Mouse (Mus musculus) intestine, postnatal 0 days (tissue): ENCODE measurements around the gene Fkbp15. TPM values are rescaled to one million over a fixed set of nuclear protein-coding genes. Genes with fewer than 3 reads are reported as not detected.

ENCODE experiments used
- ATAC-seq: fragments of 200-750 bp; cut with Nextera tagmentation; 2 replicates; pipeline ENCODE4 v1.8.0; 2017; ENCODE audit warnings: mild to moderate bottlenecking, moderate TSS enrichment, moderate library complexity
- H3K27ac ChIP-seq: fragments of 300-500 bp; sonication (generic); 2 replicates; pipeline ENCODE4 v1.5.1; 2014; ENCODE audit warnings: mild to moderate bottlenecking, low read depth, low read length, moderate library complexity
- H3K27me3 ChIP-seq: fragments of 300-500 bp; sonication (generic); replicated peaks from 2 replicates; pipeline ENCODE4 v1.6.1; 2014; ENCODE audit warnings: low read length, mixed read lengths; ENCODE audit not compliant: control insufficient read depth, insufficient read depth
- H3K36me3 ChIP-seq: fragments of 300-500 bp; sonication (generic); 2 replicates; pipeline ENCODE4 v1.6.1; 2014; ENCODE audit warnings: mild to moderate bottlenecking, moderate library complexity; ENCODE audit not compliant: control insufficient read depth, insufficient read depth
- H3K4me1 ChIP-seq: fragments of 300-500 bp; sonication (generic); replicated peaks from 2 replicates; pipeline ENCODE4 v1.6.1; 2014; ENCODE audit warnings: antibody characterized with exemption, low read length, mixed read lengths; ENCODE audit not compliant: control insufficient read depth, insufficient read depth
- H3K4me2 ChIP-seq: fragments of 300-500 bp; sonication (generic); replicated peaks from 2 replicates; pipeline ENCODE4 v1.6.1; 2014; ENCODE audit warnings: low read depth, mild to moderate bottlenecking, moderate library complexity
- H3K4me3 ChIP-seq: fragments of 300-500 bp; sonication (generic); 2 replicates; pipeline ENCODE4 v1.5.1; 2014; ENCODE audit warnings: low read depth, low read length
- H3K9ac ChIP-seq: fragments of 300-500 bp; sonication (generic); 2 replicates; pipeline ENCODE4 v1.6.1; 2014; ENCODE audit warnings: mild to moderate bottlenecking, low read depth, low read length
- H3K9me3 ChIP-seq: fragments of 300-500 bp; sonication (generic); 2 replicates; pipeline ENCODE4 v1.6.1; 2016; ENCODE audit warnings: mixed run types; ENCODE audit not compliant: control insufficient read depth
- CTCF ChIP-seq: sonication (generic); IDR thresholded peaks from 2 replicates; pipeline ENCODE4 v1.5.1; 2016; ENCODE audit warnings: low read depth, mild to moderate bottlenecking, control low read depth, antibody characterized with exemption, moderate library complexity
- WGBS: fragments of 180-500 bp; shearing (Covaris S2); extraction: QIAGEN DNeasy Blood & Tissue Kit; methylation state at CpG from one replicate; pipeline ENCODE4 v1.1.7; 2014; 5-methylcytosine and 5-hydroxymethylcytosine counted together
- polyA plus RNA-seq: library from polyadenylated mRNA; unstranded; fragments of >200 nt; fragmentation: Nextera tagmentation; extraction: Ambion mirVana; gene quantifications from 2 replicates; pipeline ENCODE4 v1.2.1, GENCODE M21; 2015

The Fkbp15 gene
- polyA plus RNA-seq, 1 experiment from 2014 or later: 16.9 TPM

DNA sequence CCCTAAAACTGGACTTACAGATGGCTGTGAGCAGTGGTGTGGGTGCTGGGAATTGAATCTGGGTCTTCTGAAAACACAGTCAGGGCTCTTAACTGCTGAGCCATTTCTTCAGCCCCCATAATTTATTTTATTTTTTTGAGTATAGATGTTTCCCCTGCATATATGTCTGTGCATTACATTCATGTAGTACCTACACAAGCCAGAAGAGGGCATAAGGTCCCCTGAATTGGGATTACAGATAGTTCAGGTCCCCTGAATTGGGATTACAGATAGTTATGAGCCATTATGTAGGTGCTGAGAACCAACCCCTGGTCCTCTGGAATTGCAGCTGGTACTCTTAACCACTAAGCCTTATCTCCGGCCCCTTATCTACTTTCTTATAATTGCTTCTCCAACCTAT lies 16.3 kb downstream of the Fkbp15 start:
- no peak for ATAC-seq
- H3K9me3 ChIP-seq: no peaks in the 10 kb centered on the region
- H3K27ac ChIP-seq: no peak overlapping the region
- H3K4me3 ChIP-seq: no peak overlapping the region
- WGBS: 83% methylated on average over 1 of the region's 1 CpGs
- peaks cover 2% of the 10 kb centered on the region; the same call in 1 of the 2 replicates for H3K4me1 ChIP-seq
- peaks cover 50% of the 10 kb centered on the region for H3K36me3 ChIP-seq
- peak; percentile 59 for TF ChIP-seq CTCF
- H3K4me2 ChIP-seq: no peak overlapping the region
- no peak overlapping the region for H3K9ac ChIP-seq
- no peaks in the 10 kb centered on the region for H3K27me3 ChIP-seq

DNA sequence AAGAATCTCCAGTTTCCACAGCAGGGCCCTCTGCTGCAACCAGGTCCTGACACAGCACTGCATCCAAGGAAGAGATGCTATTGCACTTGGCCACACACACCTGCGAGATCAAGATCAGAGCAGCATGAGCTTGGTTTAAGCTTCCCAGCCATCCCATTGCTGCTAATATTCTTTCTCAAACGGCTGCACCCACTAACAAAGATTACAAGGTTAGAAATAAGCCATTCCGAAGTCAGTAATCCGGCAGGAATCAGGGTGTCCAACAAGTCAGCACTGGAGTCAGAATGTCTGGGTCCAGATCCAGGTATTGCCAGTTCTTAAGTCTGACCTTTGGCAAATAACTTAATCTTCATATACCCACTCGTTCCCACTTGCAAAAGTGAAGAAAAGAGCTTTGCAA lies 21.8 kb downstream of the Fkbp15 start:
- no peak overlapping the region for H3K27ac ChIP-seq
- 94% methylated on average over 5 of the region's 5 CpGs for WGBS
- TF ChIP-seq CTCF: no peak
- H3K27me3 ChIP-seq: no peaks in the 10 kb centered on the region
- no peak overlapping the region for H3K9ac ChIP-seq
- peaks cover 60% of the 10 kb centered on the region for H3K36me3 ChIP-seq
- H3K9me3 ChIP-seq: no peaks in the 10 kb centered on the region
- no peaks in the 10 kb centered on the region for H3K4me1 ChIP-seq
- no peak for ATAC-seq
- H3K4me3 ChIP-seq: no peak overlapping the region
- H3K4me2 ChIP-seq: no peak overlapping the region

DNA sequence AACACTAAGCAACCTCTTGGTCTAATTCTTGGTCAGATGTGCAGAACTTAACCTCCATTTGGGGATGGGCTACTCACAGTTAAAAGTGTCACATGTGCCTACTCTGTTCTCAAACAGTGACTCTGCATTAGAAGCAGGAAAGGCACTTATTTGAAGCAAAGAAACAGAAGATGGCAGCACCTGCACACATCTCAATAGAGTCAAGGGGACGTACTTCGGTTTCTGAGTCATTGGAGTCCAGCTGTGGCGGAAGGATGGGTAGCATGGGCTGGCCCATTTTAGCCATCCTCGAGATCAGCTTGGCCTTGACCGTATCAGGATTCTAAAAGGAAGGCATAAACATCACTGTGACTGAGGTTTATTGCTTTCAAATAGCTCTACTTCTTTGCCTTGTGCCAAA lies 28.4 kb downstream of the Fkbp15 start:
- Histone ChIP-seq H3K4me3 (no peak overlapping the region), H3K4me2 (no peak overlapping the region), H3K27ac (no peak overlapping the region), H3K4me1 (no peaks in the 10 kb centered on the region), H3K36me3 (peaks cover 66% of the 10 kb centered on the region), H3K27me3 (no peaks in the 10 kb centered on the region), H3K9me3 (no peaks in the 10 kb centered on the region), H3K9ac (no peak overlapping the region)
- WGBS: 73% methylated on average over 5 of the region's 5 CpGs
- no peak for ATAC-seq
- peak; percentile 59 for TF ChIP-seq CTCF

DNA sequence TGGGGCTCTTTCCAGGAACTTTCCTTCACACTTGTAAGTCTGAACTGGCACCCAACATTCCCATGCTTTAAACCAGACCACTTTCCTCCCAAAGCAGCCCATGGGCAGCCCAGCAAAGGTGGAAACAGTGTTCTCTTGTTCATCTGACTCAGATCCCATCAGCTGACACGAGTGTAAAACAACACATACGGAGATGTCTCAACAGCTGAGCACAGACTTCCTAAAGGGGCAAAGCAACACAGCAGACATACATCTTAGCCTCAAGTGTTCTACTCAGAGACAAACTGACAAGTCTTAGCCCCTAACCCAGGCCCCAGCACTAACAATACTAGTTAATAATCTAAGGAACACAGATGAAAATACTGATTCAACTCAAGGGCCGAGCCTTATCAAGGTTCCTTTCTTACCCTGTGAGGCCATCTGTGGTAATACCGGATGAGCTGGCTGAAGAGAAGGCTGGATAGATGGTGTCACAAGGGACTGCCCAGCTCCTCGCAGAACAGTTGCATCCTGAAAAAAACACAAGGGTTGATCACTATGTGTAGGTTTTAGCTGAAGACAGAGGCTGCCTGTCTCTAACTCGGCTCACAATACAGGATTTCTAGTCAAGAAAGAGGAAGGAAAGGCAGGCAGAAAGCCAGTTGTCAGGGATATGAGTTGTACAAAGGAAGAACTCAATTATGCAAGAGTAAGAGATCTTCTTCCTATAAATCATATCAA lies 31.2 kb downstream of the Fkbp15 start:
- no peak overlapping the region for H3K4me3 ChIP-seq
- H3K4me1 ChIP-seq: no peaks in the 10 kb centered on the region
- no peaks in the 10 kb centered on the region for H3K27me3 ChIP-seq
- no peak overlapping the region for H3K9ac ChIP-seq
- peaks cover 59% of the 10 kb centered on the region for H3K36me3 ChIP-seq
- 59% methylated on average over 6 of the region's 6 CpGs for WGBS
- peak overlapping the region; percentile 15; the same call in 1 of the 2 replicates for H3K27ac ChIP-seq
- H3K4me2 ChIP-seq: no peak overlapping the region
- no peaks in the 10 kb centered on the region for H3K9me3 ChIP-seq
- TF ChIP-seq CTCF: no peak
- ATAC-seq: no peak

DNA sequence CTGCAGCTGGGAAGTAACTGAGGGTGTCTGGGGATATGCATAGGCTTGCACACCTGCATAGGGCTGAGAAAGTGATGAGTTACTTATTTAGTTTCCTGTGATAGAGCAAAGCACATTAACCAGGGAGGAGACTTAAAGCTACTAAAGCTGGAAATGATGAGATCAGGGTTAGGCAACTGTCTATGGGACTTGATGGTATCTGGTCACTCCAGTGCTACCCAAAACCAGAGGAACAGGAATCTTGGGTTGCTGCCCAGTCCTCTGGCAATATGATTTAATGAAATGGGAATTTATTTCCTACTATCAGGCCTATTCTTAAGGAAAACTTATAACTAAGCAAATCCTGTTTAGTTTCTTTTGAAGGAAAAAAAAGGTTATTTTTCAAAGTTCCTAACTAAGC lies 34.2 kb downstream of the Fkbp15 start:
- Histone ChIP-seq H3K9me3 (no peaks in the 10 kb centered on the region), H3K27me3 (no peaks in the 10 kb centered on the region), H3K4me2 (no peak overlapping the region), H3K9ac (no peak overlapping the region), H3K36me3 (peaks cover 70% of the 10 kb centered on the region), H3K4me3 (no peak overlapping the region), H3K27ac (no peak overlapping the region), H3K4me1 (no peaks in the 10 kb centered on the region)
- TF ChIP-seq CTCF: no peak
- 0 out of 2 replicates have a peak, but pooled peaks have one; percentile 13 for ATAC-seq

DNA sequence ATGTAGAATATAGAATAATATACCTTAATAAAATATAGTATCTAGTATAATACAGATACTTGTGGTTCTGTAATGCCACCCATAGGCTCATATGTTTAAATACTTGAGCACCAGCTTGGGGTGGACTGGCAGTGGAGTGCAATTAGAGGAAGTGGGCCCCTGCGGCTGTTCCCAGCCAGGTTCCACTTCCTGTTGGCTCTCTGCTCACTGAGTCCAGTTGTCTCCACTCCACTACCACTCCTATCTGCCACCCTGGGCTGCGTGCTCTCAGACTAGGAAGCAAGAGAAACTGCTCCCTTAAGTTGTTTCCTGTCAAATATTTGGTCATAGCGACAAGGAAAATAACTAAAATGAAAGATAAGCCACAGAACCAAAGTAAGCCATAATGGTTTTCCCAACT lies 37.7 kb downstream of the Fkbp15 start:
- no peak overlapping the region for H3K4me2 ChIP-seq

DNA sequence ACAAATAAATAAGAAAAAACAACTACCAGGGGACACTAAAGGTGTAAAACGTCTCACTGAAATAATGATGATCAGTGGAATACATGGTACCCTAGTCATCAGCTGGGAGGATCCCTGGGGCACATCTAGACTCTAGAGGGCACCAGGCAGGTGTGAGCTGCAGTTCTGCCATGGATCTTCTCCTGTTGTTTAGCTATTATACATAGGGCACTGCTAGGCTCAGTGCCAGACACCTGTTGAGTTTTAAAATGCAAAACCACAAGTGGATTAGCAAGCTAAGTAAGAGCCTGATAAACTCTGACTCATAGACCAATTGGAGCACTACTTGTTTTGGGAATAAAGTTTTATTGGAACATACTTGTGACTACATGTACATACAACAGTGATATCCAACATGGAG lies 42.1 kb downstream of the Fkbp15 start:
- no peak for ATAC-seq
- H3K4me2 ChIP-seq: no peak overlapping the region
- WGBS: 68% methylated on average over 1 of the region's 1 CpGs
- no peak overlapping the region for H3K9ac ChIP-seq
- H3K4me1 ChIP-seq: no peaks in the 10 kb centered on the region
- H3K4me3 ChIP-seq: no peak overlapping the region
- H3K36me3 ChIP-seq: peaks cover 80% of the 10 kb centered on the region
- H3K27ac ChIP-seq: no peak overlapping the region
- no peaks in the 10 kb centered on the region for H3K9me3 ChIP-seq
- H3K27me3 ChIP-seq: no peaks in the 10 kb centered on the region
- no peak for TF ChIP-seq CTCF

More for the DNA sequence above, 37.7 kb downstream of the Fkbp15 start:
- H3K27me3 ChIP-seq: no peaks in the 10 kb centered on the region
- 78% methylated on average over 3 of the region's 3 CpGs for WGBS
- H3K4me3 ChIP-seq: no peak overlapping the region
- no peak overlapping the region for H3K27ac ChIP-seq
- no peaks in the 10 kb centered on the region for H3K9me3 ChIP-seq
- peaks cover 81% of the 10 kb centered on the region for H3K36me3 ChIP-seq
- no peak overlapping the region for H3K9ac ChIP-seq
- no peak for ATAC-seq
- H3K4me1 ChIP-seq: no peaks in the 10 kb centered on the region
- TF ChIP-seq CTCF: no peak
